Mouse (Mus musculus): ENCODE results near the gene Ptprk.

The Ptprk gene

GRCm38 (mm10) chr10:28297531-28297930 is 222.9 kb downstream of the Ptprk start:
- CTCF ChIA-PET, result no interaction called here

- CTCF ChIA-PET, result interaction anchor here (0.6 kb wide), 1 partner anchor 89 kb away, joined by 5 read pairs; no protein-coding TSS in a partner anchor
These were observed 224.6 kb downstream of the Ptprk start for GRCm38 (mm10) chr10:28299207-28299606.

GRCm38 (mm10) chr10:28303856-28304255 is 229.2 kb downstream of the Ptprk start:
- CTCF ChIA-PET, result no interaction called here

- CTCF ChIA-PET, result no interaction called here
These were observed 229.8 kb downstream of the Ptprk start for GRCm38 (mm10) chr10:28304292-28304875.

GRCm38 (mm10) chr10:28306451-28307086 is 231.9 kb downstream of the Ptprk start:
- CTCF ChIA-PET, result no interaction called here

- CTCF ChIA-PET, result no interaction called here
These were observed 236.7 kb downstream of the Ptprk start for GRCm38 (mm10) chr10:28311369-28311768.

GRCm38 (mm10) chr10:28322995-28323394 is 248.4 kb downstream of the Ptprk start:
- CTCF ChIA-PET, result interaction anchor here (0.5 kb wide), 1 partner anchor 43 kb away, joined by 3 read pairs; no protein-coding TSS in a partner anchor

GRCm38 (mm10) chr10:28335232-28335631 is 260.6 kb downstream of the Ptprk start:
- CTCF ChIA-PET, result no interaction called here

GRCm38 (mm10) chr10:28338536-28338935 is 263.9 kb downstream of the Ptprk start:
- CTCF ChIA-PET, result no interaction called here

GRCm38 (mm10) chr10:28345196-28345681 is 270.6 kb downstream of the Ptprk start:
- CTCF ChIA-PET, result no interaction called here

- CTCF ChIA-PET, result interaction anchor here (0.7 kb wide), 1 partner anchor 43 kb away, joined by 3 read pairs; no protein-coding TSS in a partner anchor
These were observed 290.7 kb downstream of the Ptprk start for GRCm38 (mm10) chr10:28365291-28365690.

- CTCF ChIA-PET, result interaction anchor here (0.7 kb wide), 1 partner anchor 44 kb away, joined by 3 read pairs; no protein-coding TSS in a partner anchor
These were observed 291.6 kb downstream of the Ptprk start for GRCm38 (mm10) chr10:28366065-28366677.

GRCm38 (mm10) chr10:28369808-28370207 is 295.2 kb downstream of the Ptprk start:
- CTCF ChIA-PET, result no interaction called here

GRCm38 (mm10) chr10:28374874-28375273 is 300.3 kb downstream of the Ptprk start:
- CTCF ChIA-PET, result no interaction called here

GRCm38 (mm10) chr10:28379752-28380488 is 305.3 kb downstream of the Ptprk start:
- CTCF ChIA-PET, result no interaction called here

GRCm38 (mm10) chr10:28387563-28388222 is 313.1 kb downstream of the Ptprk start:
- CTCF ChIA-PET, result no interaction called here

- CTCF ChIA-PET, result no interaction called here
These were observed 316.5 kb downstream of the Ptprk start for GRCm38 (mm10) chr10:28391168-28391567.

- CTCF ChIA-PET, result no interaction called here
These were observed 321.2 kb downstream of the Ptprk start for GRCm38 (mm10) chr10:28395610-28396519.

- CTCF ChIA-PET, result no interaction called here
These were observed 321.9 kb downstream of the Ptprk start for GRCm38 (mm10) chr10:28396520-28396915.

GRCm38 (mm10) chr10:28401796-28402195 is 327.2 kb downstream of the Ptprk start:
- CTCF ChIA-PET, result no interaction called here

GRCm38 (mm10) chr10:28408980-28409379 is 334.4 kb downstream of the Ptprk start:
- CTCF ChIA-PET, result no interaction called here

Measured in spleen, embryonic (tissue).